ENCODE assay signal across 8 mouse cellular contexts in the genomic region with DNA sequence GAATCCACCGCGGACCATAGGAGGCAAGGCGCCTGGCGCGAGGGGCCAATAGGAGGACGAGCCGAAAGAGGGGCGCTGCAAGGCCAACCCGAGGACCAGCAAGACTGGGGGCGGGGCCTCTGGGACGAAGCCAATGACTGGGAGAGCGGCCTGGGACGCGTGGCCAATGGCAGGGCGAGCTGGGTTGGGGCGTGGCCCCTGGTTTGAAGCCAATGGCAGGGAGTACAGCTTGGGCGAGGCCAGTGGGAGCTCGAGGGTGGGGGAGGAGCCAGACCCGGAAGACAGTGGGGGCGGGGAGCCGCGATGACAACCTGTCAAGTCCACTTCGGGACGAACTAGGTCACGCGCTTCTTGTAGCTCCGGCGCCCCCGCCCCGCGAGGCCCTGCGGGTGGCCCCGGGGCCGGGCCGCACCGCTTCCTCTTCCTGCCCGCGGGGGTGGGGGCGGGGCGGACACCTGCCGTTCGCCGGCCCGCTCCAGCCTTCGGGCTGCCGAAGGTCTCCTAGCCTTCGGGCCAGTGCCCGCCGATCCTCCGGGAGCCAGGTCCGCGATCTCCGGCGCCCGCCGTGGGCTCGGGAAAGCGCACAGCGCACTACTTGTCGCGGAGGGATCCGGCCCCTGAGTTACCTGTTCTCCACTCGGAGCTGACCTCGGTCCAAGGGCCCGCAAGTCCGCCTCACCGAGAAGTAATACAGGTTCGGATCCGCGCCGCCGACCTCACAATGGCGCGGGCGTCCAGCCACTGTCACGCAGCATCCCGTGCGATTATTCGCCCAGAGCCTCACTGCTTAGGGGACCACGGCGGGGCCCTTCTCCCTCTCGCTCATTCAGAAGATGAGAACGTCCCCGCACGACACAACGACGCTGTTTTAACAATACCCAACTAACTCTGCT. TPM values are rescaled to one million over a fixed set of nuclear protein-coding genes. Genes with fewer than 3 reads are reported as not detected.
A peak's percentile ranks its signal among the peaks of the same experiment; 100 is the strongest.
DNase-seq lines count a peak whose midpoint lies in the region; ATAC-seq and TF ChIP-seq lines count a peak whose summit lies in the region.

No protein-coding gene starts in this region.

- H3K4me1 ChIP-seq in G1E (ENCODE audit: insufficient read depth, low read depth, low read length) = peaks cover 62% of the 10 kb centered on the region
- H3K4me1 ChIP-seq in forebrain, embryonic 16.5 days (replicated peaks; ENCODE audit: control insufficient read depth, insufficient read depth, low read length) = peaks cover 8% of the 10 kb centered on the region; the same call in 1 of the 2 replicates
- no peaks in the 10 kb centered on the region for H3K4me1 ChIP-seq in lung, embryonic 14.5 days (ENCODE audit: insufficient read depth)
- peaks cover 12% of the 10 kb centered on the region for H3K4me1 ChIP-seq in olfactory bulb, adult 2 months (ENCODE audit: control insufficient read depth, insufficient read depth, low read length)
- H3K4me1 ChIP-seq in thymus, adult 2 months (replicated peaks; ENCODE audit: control insufficient read depth, insufficient read depth, low read length) = peaks cover 19% of the 10 kb centered on the region

- no peak for TF ChIP-seq CTCF in G1E (IDR thresholded peaks at IDR 0.05; ENCODE audit: low read depth, low read length)
- TF ChIP-seq CTCF in layer of hippocampus, adult 2 months (conservative IDR thresholded peaks at IDR 0.05) = 0 out of 2 replicates have a peak, but pooled peaks have one; percentile 14
- 0 out of 2 replicates have a peak, but pooled peaks have one; percentile 9 for TF ChIP-seq CTCF in lung, embryonic 14.5 days (IDR thresholded peaks at IDR 0.05; ENCODE audit: low read depth)
- no peak for TF ChIP-seq CTCF in olfactory bulb, adult 2 months (IDR thresholded peaks at IDR 0.05; ENCODE audit: insufficient read depth, low read depth, low read length)
- 0 out of 2 replicates have a peak, but pooled peaks have one; percentile 16 for TF ChIP-seq CTCF in thymus, adult 2 months (IDR thresholded peaks at IDR 0.05; ENCODE audit: borderline replicate concordance, control insufficient read depth, extremely low read depth, insufficient read depth, low read length, poor library complexity)

- peak overlapping the region; percentile 61 for H3K4me2 ChIP-seq in forebrain, embryonic 16.5 days (ENCODE audit: low read length)
- H3K4me2 ChIP-seq in lung, embryonic 14.5 days = peak overlapping the region; percentile 78

- no peaks in the 10 kb centered on the region for H3K27me3 ChIP-seq in G1E (ENCODE audit: insufficient read depth, low read length)
- H3K27me3 ChIP-seq in forebrain, embryonic 16.5 days (replicated peaks; ENCODE audit: control insufficient read depth, insufficient read depth, low read length) = no peaks in the 10 kb centered on the region
- no peaks in the 10 kb centered on the region for H3K27me3 ChIP-seq in lung, embryonic 14.5 days (ENCODE audit: insufficient read depth, low read length)
- no peaks in the 10 kb centered on the region for H3K27me3 ChIP-seq in thymus, adult 2 months (ENCODE audit: control insufficient read depth, insufficient read depth, low read length)

- under 1% methylated on average over 79 of the region's 87 CpGs for WGBS in forebrain, embryonic 16.5 days
- WGBS in lung, embryonic 14.5 days = under 1% methylated on average over 81 of the region's 87 CpGs
- WGBS in olfactory bulb, adult 2 months = under 1% methylated on average over 84 of the region's 87 CpGs
- WGBS in thymus, adult 2 months = under 1% methylated on average over 85 of the region's 87 CpGs

- no peaks in the 10 kb centered on the region for H3K9me3 ChIP-seq in G1E (replicated peaks)
- no peaks in the 10 kb centered on the region for H3K9me3 ChIP-seq in forebrain, embryonic 16.5 days (ENCODE audit: control insufficient read depth, low read length)
- no peaks in the 10 kb centered on the region for H3K9me3 ChIP-seq in lung, embryonic 14.5 days (ENCODE audit: low read depth, low read length)

- intact Hi-C loops in heart, postnatal 36 days (cut with DNase I) = loop anchor here (1.0 to 10.0 kb wide), 3 partner anchors 30 to 175 kb away; a partner anchor contains a TSS

- H3K36me3 ChIP-seq in G1E (replicated peaks) = no peaks in the 10 kb centered on the region
- H3K36me3 ChIP-seq in forebrain, embryonic 16.5 days (ENCODE audit: control insufficient read depth, insufficient read depth) = no peaks in the 10 kb centered on the region
- H3K36me3 ChIP-seq in lung, embryonic 14.5 days (ENCODE audit: insufficient read depth) = no peaks in the 10 kb centered on the region
- no peaks in the 10 kb centered on the region for H3K36me3 ChIP-seq in thymus, adult 2 months (ENCODE audit: control insufficient read depth, insufficient read depth, low read length)

- DNase-seq in G1E (ENCODE audit: low spot score) = peak; percentile 99
- peak; percentile 100 for DNase-seq in cerebellum, adult 18-20 months
- peak; percentile 100 for DNase-seq in heart, postnatal 36 days
- DNase-seq in layer of hippocampus, adult 2 months (ENCODE audit: low spot score in 2 of 2) = peak; percentile 100
- peak; percentile 100 for DNase-seq in lung, embryonic 14.5 days
- DNase-seq in thymus, adult 2 months = peak; percentile 99

- ATAC-seq in G1E (ENCODE audit: extremely low read depth, insufficient number of reproducible peaks, low FRiP score, poor library complexity, severe bottlenecking) = peak; percentile 90
- ATAC-seq in forebrain, embryonic 16.5 days = peak; percentile 98
- ATAC-seq in lung, embryonic 14.5 days (ENCODE audit: insufficient read depth) = peak; percentile 99

- TF ChIP-seq POLR2A in olfactory bulb, adult 2 months (IDR thresholded peaks at IDR 0.05; ENCODE audit: insufficient read depth, low read depth, low read length) = peak; percentile 40
- TF ChIP-seq POLR2A in thymus, adult 2 months (IDR thresholded peaks at IDR 0.05; ENCODE audit: control insufficient read depth, extremely low read depth, insufficient read depth, low read length, poor library complexity) = peak; percentile 51

- H3K4me3 ChIP-seq in G1E (ENCODE audit: low read depth, low read length) = peak overlapping the region; percentile 78
- peak overlapping the region; percentile 83 for H3K4me3 ChIP-seq in forebrain, embryonic 16.5 days (replicated peaks; ENCODE audit: low read length)
- H3K4me3 ChIP-seq in layer of hippocampus, adult 2 months = peak overlapping the region; percentile 83
- H3K4me3 ChIP-seq in lung, embryonic 14.5 days (ENCODE audit: low read depth, low read length) = peak overlapping the region; percentile 72
- peak overlapping the region; percentile 99 for H3K4me3 ChIP-seq in olfactory bulb, adult 2 months (ENCODE audit: insufficient read depth, low read depth, low read length)
- H3K4me3 ChIP-seq in thymus, adult 2 months (ENCODE audit: control insufficient read depth, insufficient read depth, low read length) = peak overlapping the region; percentile 77

- H3K9ac ChIP-seq in forebrain, embryonic 16.5 days (replicated peaks; ENCODE audit: low read depth, low read length) = peak overlapping the region; percentile 90
- H3K9ac ChIP-seq in lung, embryonic 14.5 days = peak overlapping the region; percentile 72

- peak overlapping the region; percentile 96 for H3K27ac ChIP-seq in forebrain, embryonic 16.5 days (ENCODE audit: low read length)
- H3K27ac ChIP-seq in layer of hippocampus, adult 2 months = peak overlapping the region; percentile 99
- H3K27ac ChIP-seq in lung, embryonic 14.5 days (ENCODE audit: low read depth) = peak overlapping the region; percentile 95
- peak overlapping the region; percentile 91 for H3K27ac ChIP-seq in olfactory bulb, adult 2 months (ENCODE audit: insufficient read depth, low read depth, low read length)
- H3K27ac ChIP-seq in thymus, adult 2 months (ENCODE audit: control insufficient read depth, insufficient read depth, low read length) = peak overlapping the region; percentile 69

RNA-seq across cellular contexts. Expression of a gene that starts 13.9 kb away (rescaled TPM):
- total RNA-seq in G1E (2014; fragmentation: Nextera tagmentation) (0.39 TPM in 1 of 2 replicates, not detected in the other), G1E (2017) (0.05 TPM in 1 of 2 replicates, not detected in the other)
- polyA plus RNA-seq in G1E (2012) = not detected in 2 replicates
- 0.12 TPM in 1 of 2 replicates, not detected in the other for polyA plus RNA-seq in forebrain, embryonic 16.5 days (2015; fragmentation: Nextera tagmentation; extraction: Ambion mirVana)
- under 1 TPM in 1 of 2 experiments, not detected in 1; 0.14 TPM for total RNA-seq in heart, postnatal 36 days (2021)
- total RNA-seq in layer of hippocampus, adult 2 months (2021) = under 1 TPM; 0.25 to 0.49 TPM
- 0.09 TPM in 1 of 2 replicates, not detected in the other for polyA plus RNA-seq in lung, embryonic 14.5 days (2014; fragmentation: Nextera tagmentation; extraction: Ambion mirVana)
- polyA plus RNA-seq in olfactory bulb, adult 2 months (2012; ENCODE audit: insufficient read depth, insufficient read length, low replicate concordance, missing spikeins) = not detected in 2 replicates
- 0.08 TPM in 2 replicates for polyA plus RNA-seq in thymus, adult 2 months (2012; rRNA removed)

RNA-seq across cellular contexts. Expression of a gene that starts 31.2 kb away (rescaled TPM):
- total RNA-seq in G1E (2014; fragmentation: Nextera tagmentation) = 141 and 156 TPM in 2 replicates
- total RNA-seq in G1E (2017) = 50.1 and 50.2 TPM in 2 replicates
- 4.3 and 5.3 TPM in 2 replicates for polyA plus RNA-seq in G1E (2012)
- polyA plus RNA-seq in forebrain, embryonic 16.5 days (2015; fragmentation: Nextera tagmentation; extraction: Ambion mirVana) = 26.5 and 28.1 TPM in 2 replicates
- total RNA-seq in heart, postnatal 36 days (2021) = 10 to 100 TPM; 43.6 to 46.0 TPM
- total RNA-seq in layer of hippocampus, adult 2 months (2021) = 10 to 100 TPM; 79.3 to 89.9 TPM
- 17.2 and 18.3 TPM in 2 replicates for polyA plus RNA-seq in lung, embryonic 14.5 days (2014; fragmentation: Nextera tagmentation; extraction: Ambion mirVana)
- polyA plus RNA-seq in olfactory bulb, adult 2 months (2012; ENCODE audit: insufficient read depth, insufficient read length, low replicate concordance, missing spikeins) = 81.0 and 137 TPM in 2 replicates
- 41.7 and 42.6 TPM in 2 replicates for polyA plus RNA-seq in thymus, adult 2 months (2012; rRNA removed)

Comparison
In these comparisons a context has a peak if more than half of its experiments do, and no peak if none do; other contexts are left out.
1. Peak in every context shown above with its lines: DNase-seq, ATAC-seq, H3K4me3 ChIP-seq and H3K27ac ChIP-seq.
2. CTCF ChIP-seq: peak in layer of hippocampus, adult 2 months (single experiment), lung, embryonic 14.5 days (single experiment) and thymus, adult 2 months (single experiment); none in G1E (single experiment) and olfactory bulb, adult 2 months (single experiment).